Mouse (Mus musculus): ENCODE measurements around the gene Zfp839. TPM values are rescaled to one million over a fixed set of nuclear protein-coding genes. Genes with fewer than 3 reads are reported as not detected.
"Not testable (repeated sequence)": the region's sequence is repeated elsewhere in the genome, so short reads cannot be mapped to it uniquely, and the experiment has no call there.

The Zfp839 gene
- total and polyA plus RNA-seq, 2 experiments = 4.0 to 4.8 TPM

- Histone ChIP-seq H3K27me3 (ENCODE audit: control insufficient read depth, insufficient read depth, low read length) (no peaks in the 10 kb centered on the region), H3K27ac (replicated peaks; ENCODE audit: insufficient read depth, low read depth, low read length) (no peak overlapping the region), H3K4me3 (ENCODE audit: insufficient read depth, low read depth, low read length) (no peak overlapping the region), H3K4me1 (ENCODE audit: control insufficient read depth, insufficient read depth, low read length) (peaks cover 10% of the 10 kb centered on the region; the same call in 1 of the 2 replicates), H3K9ac (ENCODE audit: low read depth, low read length) (0 out of 2 replicates have a peak overlapping the region, but pooled peaks have one; percentile 96), H3K79me2 (ENCODE audit: control insufficient read depth, insufficient read depth, low read length) (peaks cover 19% of the 10 kb centered on the region; the same call in 1 of the 2 replicates), H3K36me3 (ENCODE audit: control insufficient read depth, insufficient read depth, low read length) (peaks cover 8% of the 10 kb centered on the region)
- DNase-seq (ENCODE audit: extremely low read depth, low read depth, low spot score) = no peak
- WGBS = 62% methylated on average over 12 of the region's 12 CpGs
- no peak for TF ChIP-seq CTCF (IDR thresholded peaks at IDR 0.05; ENCODE audit: low read depth, low read length)
- no peak for TF ChIP-seq POLR2A (IDR thresholded peaks at IDR 0.05; ENCODE audit: extremely low read depth, insufficient read depth, low read length)
These were observed 1.4 kb downstream of the Zfp839 start for GRCm38 (mm10) chr12:110851414-110851813.

GRCm38 (mm10) chr12:110851923-110852322 lies 1.9 kb downstream of the Zfp839 start:
- H3K79me2 ChIP-seq (ENCODE audit: control insufficient read depth, insufficient read depth, low read length) = peaks cover 19% of the 10 kb centered on the region; the same call in 1 of the 2 replicates
- peaks cover 10% of the 10 kb centered on the region; the same call in 1 of the 2 replicates for H3K4me1 ChIP-seq (ENCODE audit: control insufficient read depth, insufficient read depth, low read length)
- 80% methylated on average over 1 of the region's 1 CpGs for WGBS
- no peak for DNase-seq (ENCODE audit: extremely low read depth, low read depth, low spot score)
- no peak overlapping the region for H3K4me3 ChIP-seq (ENCODE audit: insufficient read depth, low read depth, low read length)
- peaks cover 8% of the 10 kb centered on the region for H3K36me3 ChIP-seq (ENCODE audit: control insufficient read depth, insufficient read depth, low read length)
- H3K27me3 ChIP-seq (ENCODE audit: control insufficient read depth, insufficient read depth, low read length) = no peaks in the 10 kb centered on the region
- no peak overlapping the region for H3K27ac ChIP-seq (replicated peaks; ENCODE audit: insufficient read depth, low read depth, low read length)
- H3K9ac ChIP-seq (ENCODE audit: low read depth, low read length) = no peak overlapping the region
- no peak for TF ChIP-seq CTCF (IDR thresholded peaks at IDR 0.05; ENCODE audit: low read depth, low read length)
- TF ChIP-seq POLR2A (IDR thresholded peaks at IDR 0.05; ENCODE audit: extremely low read depth, insufficient read depth, low read length) = no peak

GRCm38 (mm10) chr12:110854786-110855737 lies 5.0 kb downstream of the Zfp839 start:
- H3K36me3 ChIP-seq (ENCODE audit: control insufficient read depth, insufficient read depth, low read length) = peaks cover 8% of the 10 kb centered on the region
- TF ChIP-seq CTCF (IDR thresholded peaks at IDR 0.05; ENCODE audit: low read depth, low read length) = no peak
- TF ChIP-seq POLR2A (IDR thresholded peaks at IDR 0.05; ENCODE audit: extremely low read depth, insufficient read depth, low read length) = no peak
- no peak for DNase-seq (ENCODE audit: extremely low read depth, low read depth, low spot score)
- 87% methylated on average over 32 of the region's 32 CpGs for WGBS
- H3K4me1 ChIP-seq (ENCODE audit: control insufficient read depth, insufficient read depth, low read length) = peaks cover 10% of the 10 kb centered on the region; the same call in 1 of the 2 replicates
- H3K4me3 ChIP-seq (ENCODE audit: insufficient read depth, low read depth, low read length) = peak overlapping the region; percentile 20; the same call in 1 of the 2 replicates
- H3K27ac ChIP-seq (replicated peaks; ENCODE audit: insufficient read depth, low read depth, low read length) = no peak overlapping the region
- H3K79me2 ChIP-seq (ENCODE audit: control insufficient read depth, insufficient read depth, low read length) = peaks cover 19% of the 10 kb centered on the region; the same call in 1 of the 2 replicates
- no peak overlapping the region for H3K9ac ChIP-seq (ENCODE audit: low read depth, low read length)
- H3K27me3 ChIP-seq (ENCODE audit: control insufficient read depth, insufficient read depth, low read length) = no peaks in the 10 kb centered on the region

DNA sequence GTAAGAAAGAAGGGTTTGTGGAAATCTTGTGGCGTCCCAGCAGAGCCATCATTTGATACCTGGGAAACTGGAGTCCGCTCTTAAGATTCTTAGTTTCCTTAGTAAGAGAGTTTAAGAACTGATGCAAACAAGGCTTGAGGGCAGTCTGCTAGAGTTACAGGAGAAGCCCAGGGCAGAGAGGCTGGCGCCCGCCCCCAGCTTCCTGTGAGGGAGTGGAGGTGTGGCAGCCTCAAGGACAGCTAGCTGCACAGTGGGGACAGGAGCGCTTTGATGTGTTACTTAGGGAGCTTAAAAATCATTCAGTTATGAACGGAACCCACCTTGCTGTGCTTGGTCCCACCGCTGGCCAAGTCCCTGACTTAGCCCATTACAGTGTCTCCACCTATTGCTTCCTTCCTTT lies 7.1 kb downstream of the Zfp839 start:
- Histone ChIP-seq H3K4me1 (ENCODE audit: control insufficient read depth, insufficient read depth, low read length) (0 out of 2 replicates have a peak, but pooled peaks cover under 1% of the 10 kb centered on the region), H3K27me3 (ENCODE audit: control insufficient read depth, insufficient read depth, low read length) (no peaks in the 10 kb centered on the region), H3K79me2 (ENCODE audit: control insufficient read depth, insufficient read depth, low read length) (peaks cover 12% of the 10 kb centered on the region; the same call in 1 of the 2 replicates), H3K9ac (ENCODE audit: low read depth, low read length) (no peak overlapping the region), H3K4me3 (ENCODE audit: insufficient read depth, low read depth, low read length) (no peak overlapping the region), H3K36me3 (ENCODE audit: control insufficient read depth, insufficient read depth, low read length) (peaks cover 8% of the 10 kb centered on the region), H3K27ac (replicated peaks; ENCODE audit: insufficient read depth, low read depth, low read length) (no peak overlapping the region)
- TF ChIP-seq POLR2A (IDR thresholded peaks at IDR 0.05; ENCODE audit: extremely low read depth, insufficient read depth, low read length) (no peak), CTCF (IDR thresholded peaks at IDR 0.05; ENCODE audit: low read depth, low read length) (no peak)
- DNase-seq (ENCODE audit: extremely low read depth, low read depth, low spot score) = no peak
- WGBS = 86% methylated on average over 7 of the region's 7 CpGs

GRCm38 (mm10) chr12:110858681-110859080 lies 8.6 kb downstream of the Zfp839 start:
- H3K4me3 ChIP-seq (ENCODE audit: insufficient read depth, low read depth, low read length); H3K36me3 ChIP-seq (ENCODE audit: control insufficient read depth, insufficient read depth, low read length); H3K27me3 ChIP-seq (ENCODE audit: control insufficient read depth, insufficient read depth, low read length); DNase-seq (ENCODE audit: extremely low read depth, low read depth, low spot score); H3K27ac ChIP-seq (replicated peaks; ENCODE audit: insufficient read depth, low read depth, low read length); H3K9ac ChIP-seq (ENCODE audit: low read depth, low read length); H3K4me1 ChIP-seq (ENCODE audit: control insufficient read depth, insufficient read depth, low read length): not testable (repeated sequence)
- peaks cover 10% of the 10 kb centered on the region; the same call in 1 of the 2 replicates for H3K79me2 ChIP-seq (ENCODE audit: control insufficient read depth, insufficient read depth, low read length)
- 96% methylated on average over 15 of the region's 15 CpGs for WGBS

DNA sequence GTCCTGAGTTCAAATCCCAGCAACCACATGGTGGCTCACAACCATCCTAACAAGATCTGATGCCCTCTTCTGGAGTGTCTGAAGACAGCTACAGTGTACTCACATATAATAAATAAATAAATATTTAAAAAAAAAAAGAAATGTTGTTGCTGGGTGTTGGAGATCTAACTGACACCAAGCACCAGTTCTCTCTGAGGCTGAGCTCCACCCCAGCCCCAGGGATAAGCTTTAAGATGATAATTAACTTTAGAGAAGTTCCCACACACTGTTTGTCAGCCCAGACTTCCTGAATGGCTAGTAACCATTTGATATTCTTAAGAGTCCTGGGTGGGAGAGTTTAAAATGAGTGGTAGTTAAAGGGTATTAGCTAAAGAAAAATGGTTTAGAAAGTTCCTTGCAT lies 10.2 kb downstream of the Zfp839 start:
- Histone ChIP-seq H3K36me3 (ENCODE audit: control insufficient read depth, insufficient read depth, low read length) (peaks cover 8% of the 10 kb centered on the region), H3K27ac (replicated peaks; ENCODE audit: insufficient read depth, low read depth, low read length) (no peak overlapping the region), H3K79me2 (ENCODE audit: control insufficient read depth, insufficient read depth, low read length) (peaks cover 7% of the 10 kb centered on the region; the same call in 1 of the 2 replicates), H3K9ac (ENCODE audit: low read depth, low read length) (no peak overlapping the region), H3K4me3 (ENCODE audit: insufficient read depth, low read depth, low read length) (no peak overlapping the region), H3K27me3 (ENCODE audit: control insufficient read depth, insufficient read depth, low read length) (no peaks in the 10 kb centered on the region), H3K4me1 (ENCODE audit: control insufficient read depth, insufficient read depth, low read length) (peaks cover under 1% of the 10 kb centered on the region; the same call in 1 of the 2 replicates)
- TF ChIP-seq POLR2A (IDR thresholded peaks at IDR 0.05; ENCODE audit: extremely low read depth, insufficient read depth, low read length) (no peak), CTCF (IDR thresholded peaks at IDR 0.05; ENCODE audit: low read depth, low read length) (no peak)
- no peak for DNase-seq (ENCODE audit: extremely low read depth, low read depth, low spot score)
